Mouse (Mus musculus) frontal cortex, adult (tissue): ENCODE results near the gene Tcf7l1.

ENCODE experiments used
- ATAC-seq: cut with Nextera tagmentation; 2 replicates; pipeline ENCODE4 v1.9.2; 2017; ENCODE audit warnings: mild to moderate bottlenecking, moderate library complexity, mixed read lengths; ENCODE audit not compliant: low TSS enrichment

The Tcf7l1 gene

GRCm38 (mm10) chr6:72593011-72593803 lies 195.8 kb downstream of the Tcf7l1 start:
- no peak for ATAC-seq

- ATAC-seq, result no peak
Measured at GRCm38 (mm10) chr6:72590111-72590510, 198.9 kb downstream of the Tcf7l1 start.

DNA sequence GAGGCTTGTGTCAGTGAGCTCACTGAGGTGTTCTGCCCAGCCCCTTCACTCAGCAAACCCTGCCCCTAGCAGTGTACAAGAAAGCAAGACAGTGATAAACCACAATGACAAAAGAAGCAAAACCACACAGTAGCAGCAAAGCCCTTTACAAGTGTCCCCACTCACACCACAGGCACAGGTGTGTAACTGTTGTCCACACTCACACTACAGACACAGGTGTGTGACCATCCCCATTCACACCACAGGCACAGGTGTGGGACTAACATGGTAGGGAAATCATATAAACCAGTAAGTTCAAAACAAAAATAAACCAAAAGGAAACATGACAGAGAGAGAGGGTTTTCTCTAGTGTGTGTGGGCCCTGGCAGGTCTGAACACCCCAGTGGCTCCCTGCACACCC lies 200.7 kb downstream of the Tcf7l1 start:
- ATAC-seq, result no peak

GRCm38 (mm10) chr6:72586701-72587100 lies 202.4 kb downstream of the Tcf7l1 start:
- no peak for ATAC-seq

GRCm38 (mm10) chr6:72584154-72584553 lies 204.9 kb downstream of the Tcf7l1 start:
- no peak for ATAC-seq

- ATAC-seq, result no peak
Measured at GRCm38 (mm10) chr6:72583211-72583839, 205.7 kb downstream of the Tcf7l1 start.

GRCm38 (mm10) chr6:72581625-72582382 lies 207.2 kb downstream of the Tcf7l1 start:
- ATAC-seq, result 0 out of 2 replicates have a peak, but pooled peaks have one; percentile 23
